Mouse (Mus musculus) kidney, adult 2 months (tissue): ENCODE results near the gene Sec24c. TPM values are rescaled to one million over a fixed set of nuclear protein-coding genes. Genes with fewer than 3 reads are reported as not detected.
"Not testable (repeated sequence)": the region's sequence is repeated elsewhere in the genome, so short reads cannot be mapped to it uniquely, and the experiment has no call there.

Experiments
- DNase-seq: peaks from one replicate; pipeline ENCODE4 v3.0.0; 2021
- H3K27ac ChIP-seq: fragments of 200-500 bp; 2 replicates; pipeline ENCODE4 v1.5.1; 2012; ENCODE audit warnings: low read depth, low read length, control low read depth, inconsistent platforms; ENCODE audit not compliant: insufficient read depth
- H3K27me3 ChIP-seq: fragments of 200-500 bp; replicated peaks from 2 replicates; pipeline ENCODE4 v1.6.1; 2012; ENCODE audit warnings: mild to moderate bottlenecking, moderate library complexity, low read length, inconsistent platforms; ENCODE audit not compliant: control insufficient read depth, insufficient read depth
- H3K36me3 ChIP-seq: fragments of 200-500 bp; 2 replicates; pipeline ENCODE4 v1.6.1; 2012; ENCODE audit warnings: mild to moderate bottlenecking, moderate library complexity, low read length, inconsistent platforms; ENCODE audit not compliant: control insufficient read depth, insufficient read depth
- H3K4me1 ChIP-seq: fragments of 200-500 bp; 2 replicates; pipeline ENCODE4 v1.6.1; 2011; ENCODE audit warnings: low read length; ENCODE audit not compliant: control insufficient read depth, insufficient read depth
- H3K4me3 ChIP-seq: fragments of 200-500 bp; 2 replicates; pipeline ENCODE4 v1.5.1; 2011; ENCODE audit warnings: mild to moderate bottlenecking, low read depth, low read length, control low read depth; ENCODE audit not compliant: insufficient read depth
- CTCF ChIP-seq: fragments of 200-500 bp; conservative IDR thresholded peaks from 2 replicates; pipeline ENCODE4 v1.5.1; 2011; ENCODE audit warnings: low read depth, mild to moderate bottlenecking, control low read depth, low read length, moderate library complexity, mixed read lengths; ENCODE audit not compliant: insufficient read depth, insufficient read length
- POLR2A ChIP-seq: fragments of 200-500 bp; IDR thresholded peaks from one replicate; pipeline ENCODE4 v1.6.1; 2011; ENCODE audit warnings: low read depth, low read length, control low read depth
- WGBS: fragments of 180-500 bp; shearing (Covaris S2); methylation state at CpG from one replicate; pipeline ENCODE4 v1.1.7; 2018; 5-methylcytosine and 5-hydroxymethylcytosine counted together
- polyA plus RNA-seq: library from polyadenylated mRNA; depleted of rRNA; stranded (reverse); fragments of >200 nt; gene quantifications from 2 replicates; pipeline ENCODE4 v1.2.3, GENCODE M21; 2012; rRNA removed

Sec24c gene
- 133 and 153 TPM in 2 replicates for polyA plus RNA-seq

DNA sequence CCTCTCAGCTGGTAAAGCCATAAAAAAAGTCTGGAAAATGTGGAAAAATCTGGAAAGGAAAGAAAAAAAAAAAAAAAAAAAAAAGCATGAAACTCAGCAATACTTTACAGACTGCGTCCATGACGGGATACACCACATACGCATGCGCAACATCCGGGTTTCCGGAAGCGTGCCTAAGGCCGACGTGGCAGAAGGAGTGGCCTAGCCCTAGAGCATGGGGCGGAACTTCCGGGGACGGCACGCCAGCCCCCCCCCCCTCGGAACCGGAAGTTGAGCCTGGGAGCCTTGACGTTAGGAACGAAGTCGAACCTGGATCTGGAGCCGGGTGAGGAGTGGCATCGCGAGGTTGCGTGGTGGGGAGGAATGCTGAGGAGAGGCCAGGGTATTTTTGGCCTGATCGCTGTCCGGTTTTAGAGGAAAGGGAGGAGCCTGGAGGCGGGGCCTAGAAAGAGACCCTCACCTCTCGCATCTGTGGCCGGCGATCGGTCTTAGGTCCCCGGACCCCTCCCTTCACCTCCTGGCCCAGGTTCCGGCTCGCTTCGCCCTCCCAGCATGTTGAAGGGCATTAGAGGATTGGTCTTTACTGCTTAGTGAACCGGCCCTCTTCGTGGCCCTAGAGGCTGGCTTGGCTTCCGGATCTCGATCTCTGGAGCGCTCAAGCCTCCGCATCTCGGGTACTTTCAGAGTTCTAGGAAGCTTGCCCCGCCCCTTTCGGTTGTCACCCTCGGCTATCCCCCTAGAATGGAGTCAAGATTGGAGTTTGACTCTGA is at the start of gene Sec24c:
Gene Sec24c, plus strand, starts transcription at position 245 of the 770 bp plus-strand sequence.
- TF ChIP-seq CTCF (no peak), POLR2A (no peak)
- DNase-seq: peak; percentile 99
- Histone ChIP-seq H3K4me3 (peak within 1 kb of the TSS; percentile 90), H3K27me3 (no peaks in the 10 kb centered on the region), H3K27ac (peak within 1 kb of the TSS; percentile 89), H3K36me3 (peaks cover 2% of the 10 kb centered on the region; the same call in 1 of the 2 replicates), H3K4me1 (peaks cover 6% of the 10 kb centered on the region; the same call in 1 of the 2 replicates)
- WGBS: under 1% methylated on average over 43 of the region's 43 CpGs

DNA sequence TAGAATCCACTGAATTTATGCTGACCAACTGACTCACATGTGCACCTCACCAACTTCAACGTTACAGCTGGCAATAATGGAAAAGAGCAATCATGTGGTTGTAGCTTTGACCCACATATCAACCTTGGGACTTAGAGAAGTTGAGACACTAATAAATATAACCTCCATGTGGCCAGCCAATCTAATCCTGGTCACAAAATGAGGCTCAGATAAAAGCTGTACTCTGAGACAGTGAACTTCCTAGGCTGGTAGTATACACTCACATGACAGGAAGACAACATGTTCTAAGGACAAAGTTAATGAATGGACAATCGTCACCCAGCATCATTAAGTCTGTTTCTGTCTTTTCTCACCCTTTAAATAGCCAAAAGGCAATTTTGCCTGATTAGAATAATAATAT is 47.7 kb upstream of the Sec24c start:
- Histone ChIP-seq H3K27me3 (no peaks in the 10 kb centered on the region), H3K4me1 (no peaks in the 10 kb centered on the region), H3K27ac (no peak overlapping the region), H3K36me3 (no peaks in the 10 kb centered on the region), H3K4me3 (no peak overlapping the region)
- TF ChIP-seq CTCF (no peak), POLR2A (no peak)
- WGBS: 32% methylated on average over 2 of the region's 2 CpGs
- no peak for DNase-seq

GRCm38 (mm10) chr14:20626971-20627370 is 47.1 kb upstream of the Sec24c start:
- TF ChIP-seq CTCF (no peak), POLR2A (no peak)
- 68% methylated on average over 3 of the region's 3 CpGs for WGBS
- Histone ChIP-seq H3K36me3 (no peaks in the 10 kb centered on the region), H3K27me3 (no peaks in the 10 kb centered on the region), H3K4me3 (no peak overlapping the region), H3K27ac (no peak overlapping the region), H3K4me1 (no peaks in the 10 kb centered on the region)
- DNase-seq: no peak

DNA sequence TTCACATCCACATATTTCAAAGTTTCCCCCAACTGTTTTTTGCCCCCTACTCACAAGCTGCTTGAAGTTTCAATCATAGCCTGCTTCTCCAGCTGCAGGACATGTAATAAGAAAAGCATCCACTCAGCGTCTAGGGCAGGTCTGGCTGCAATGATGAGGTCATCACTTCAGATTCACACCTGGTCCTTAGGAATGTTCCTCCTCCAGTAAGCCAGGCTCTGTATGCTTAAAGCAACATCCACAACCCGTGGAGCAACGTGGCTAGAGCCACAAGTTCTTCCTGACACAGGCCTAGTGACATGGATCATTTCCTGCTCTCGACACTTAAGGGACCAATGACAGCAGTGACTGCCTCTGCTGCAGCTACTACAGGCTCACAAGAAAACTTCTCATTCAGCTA is 42.9 kb upstream of the Sec24c start:
- WGBS: 32% methylated on average over 4 of the region's 4 CpGs
- no peaks in the 10 kb centered on the region for H3K27me3 ChIP-seq
- no peaks in the 10 kb centered on the region for H3K36me3 ChIP-seq
- H3K4me3 ChIP-seq: no peak overlapping the region
- DNase-seq: no peak
- no peak overlapping the region for H3K27ac ChIP-seq
- no peaks in the 10 kb centered on the region for H3K4me1 ChIP-seq
- TF ChIP-seq POLR2A (no peak), CTCF (no peak)

DNA sequence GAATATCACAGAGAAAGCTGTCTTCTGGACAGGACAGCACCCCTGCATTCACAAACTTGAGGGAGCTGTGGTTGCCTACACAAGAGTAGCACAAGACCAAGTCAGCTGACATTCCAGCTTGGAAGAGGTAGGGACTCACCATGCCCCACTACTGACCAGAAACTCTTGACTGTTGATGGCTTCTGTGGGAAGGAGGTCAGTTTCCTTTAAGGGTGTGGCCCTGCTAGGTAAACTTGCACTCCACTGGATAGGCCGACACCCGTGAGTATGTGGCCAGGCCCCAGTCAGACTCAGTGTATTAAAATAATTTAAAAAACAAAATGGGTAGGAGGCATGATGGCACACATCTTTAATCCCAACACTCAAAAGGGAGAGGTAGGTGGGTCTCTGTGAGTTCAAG is 38.6 kb upstream of the Sec24c start:
- H3K27ac ChIP-seq: no peak overlapping the region
- DNase-seq: no peak
- no peak for TF ChIP-seq CTCF
- TF ChIP-seq POLR2A: no peak
- H3K4me1 ChIP-seq: no peaks in the 10 kb centered on the region
- no peak overlapping the region for H3K4me3 ChIP-seq
- no peaks in the 10 kb centered on the region for H3K36me3 ChIP-seq
- no peaks in the 10 kb centered on the region for H3K27me3 ChIP-seq
- WGBS: 97% methylated on average over 2 of the region's 2 CpGs

- 94% methylated on average over 3 of the region's 3 CpGs for WGBS
- H3K36me3 ChIP-seq, H3K27ac ChIP-seq, H3K27me3 ChIP-seq, DNase-seq, H3K4me1 ChIP-seq, H3K4me3 ChIP-seq: not testable (repeated sequence)
Measured at GRCm38 (mm10) chr14:20636968-20637367, 37.1 kb upstream of the Sec24c start.

DNA sequence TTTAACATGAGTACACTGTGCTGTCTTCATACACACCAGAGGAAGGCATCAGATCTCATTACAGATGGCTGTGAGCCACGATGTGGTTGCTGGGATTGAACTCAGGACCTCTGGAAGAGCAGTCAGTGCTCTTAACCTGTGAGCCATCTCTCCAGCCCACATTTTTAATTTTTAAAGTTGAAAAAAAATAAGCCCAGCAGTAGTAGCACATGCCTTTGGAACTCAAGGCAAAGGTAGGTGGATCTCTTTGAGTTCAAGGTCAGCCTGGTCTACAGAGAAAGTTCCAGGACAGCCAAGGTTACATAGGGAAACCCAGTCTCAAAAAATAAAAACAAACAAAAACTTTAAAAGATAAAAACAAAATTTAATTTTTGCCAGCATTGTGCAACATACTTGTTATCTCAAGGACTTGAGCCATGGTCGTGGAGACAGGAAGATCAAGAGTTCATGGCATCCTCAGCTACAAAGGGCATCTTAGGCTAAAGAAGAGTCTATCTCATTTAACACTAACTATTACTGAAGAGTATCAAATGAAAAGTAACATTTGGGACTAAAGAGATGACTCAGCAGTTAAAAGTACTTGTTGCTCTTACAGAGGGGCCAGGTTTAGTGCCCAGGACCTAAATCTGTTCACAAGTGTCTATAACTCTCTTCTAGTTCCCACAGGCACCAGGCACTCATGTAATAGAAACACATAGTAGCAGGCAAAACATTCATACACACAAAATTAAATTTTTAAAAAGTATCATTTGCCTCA is 36.1 kb upstream of the Sec24c start:
- 71% methylated on average over 2 of the region's 2 CpGs for WGBS
- DNase-seq: no peak
- TF ChIP-seq POLR2A: no peak
- Histone ChIP-seq H3K27me3 (no peaks in the 10 kb centered on the region), H3K4me1 (peaks cover 3% of the 10 kb centered on the region; the same call in 1 of the 2 replicates), H3K36me3 (no peaks in the 10 kb centered on the region), H3K4me3 (no peak overlapping the region), H3K27ac (no peak overlapping the region)
